Mouse (Mus musculus) ovary, adult 18-20 months (tissue): Measurements from ENCODE around the gene Cdh22.

ENCODE experiments used
- DNase-seq: peaks from one replicate; pipeline ENCODE4 v3.0.0; 2022; ENCODE audit warnings: low spot score, mixed read lengths

Gene Cdh22

DNA sequence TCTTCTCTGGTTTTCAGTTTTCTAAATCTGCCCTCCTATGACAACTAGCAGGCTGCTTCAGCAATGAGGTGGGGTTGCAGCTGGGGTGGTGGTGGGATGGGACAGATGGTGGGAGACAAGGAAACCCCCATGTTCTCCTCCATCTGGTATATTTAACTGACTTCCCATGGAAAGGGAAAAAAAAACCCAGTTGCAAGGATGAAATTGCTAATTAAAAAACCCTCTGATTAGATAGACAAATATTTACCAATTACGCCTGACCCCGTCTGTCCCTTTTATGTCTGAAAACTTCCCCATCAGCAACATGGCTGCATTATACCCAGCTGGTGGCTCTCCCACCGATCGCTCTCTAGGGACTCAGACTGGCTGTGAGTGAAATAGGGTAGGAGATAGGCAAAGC lies 148.0 kb downstream of the Cdh22 start:
- DNase-seq = no peak

DNA sequence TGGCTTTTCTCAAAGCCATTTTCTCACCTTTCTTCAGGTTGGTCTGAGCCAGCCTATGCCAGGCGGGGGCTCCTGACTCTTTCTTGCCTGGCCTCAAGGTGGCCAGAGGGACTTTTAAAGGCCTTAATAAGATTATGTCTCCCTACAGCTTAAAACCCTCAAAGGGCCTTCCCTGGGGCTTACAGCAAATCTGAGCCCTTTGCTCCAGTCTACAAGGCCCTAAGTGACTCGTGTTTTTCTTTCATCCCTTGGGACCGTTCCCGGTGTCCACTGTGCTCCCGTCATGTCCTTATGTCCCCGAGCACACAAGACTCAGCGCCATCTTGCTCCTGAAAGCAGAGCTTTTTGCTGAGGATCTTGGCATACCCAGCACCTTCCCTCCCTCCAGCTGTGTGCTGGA lies 153.4 kb downstream of the Cdh22 start:
- DNase-seq = no peak

DNA sequence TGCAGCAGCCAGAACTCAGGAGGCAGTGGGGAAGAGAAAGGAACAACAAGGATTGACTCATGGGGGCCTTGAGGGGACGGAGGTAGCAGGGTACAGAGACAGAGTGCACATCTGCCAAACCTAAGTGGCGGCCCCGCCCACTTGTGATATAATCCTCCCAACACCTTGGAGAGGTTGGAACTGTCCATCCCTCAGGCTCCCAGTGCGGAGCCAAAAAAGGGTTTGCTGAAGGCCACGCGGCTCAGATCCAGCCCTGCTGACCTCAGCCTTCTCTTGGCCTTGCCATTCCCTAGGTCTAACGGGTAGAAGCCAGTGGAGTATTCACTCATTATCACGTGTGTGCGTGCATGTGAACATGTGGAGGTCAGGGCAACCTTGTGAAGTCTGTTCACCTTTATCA lies 154.0 kb downstream of the Cdh22 start:
- no peak for DNase-seq

DNA sequence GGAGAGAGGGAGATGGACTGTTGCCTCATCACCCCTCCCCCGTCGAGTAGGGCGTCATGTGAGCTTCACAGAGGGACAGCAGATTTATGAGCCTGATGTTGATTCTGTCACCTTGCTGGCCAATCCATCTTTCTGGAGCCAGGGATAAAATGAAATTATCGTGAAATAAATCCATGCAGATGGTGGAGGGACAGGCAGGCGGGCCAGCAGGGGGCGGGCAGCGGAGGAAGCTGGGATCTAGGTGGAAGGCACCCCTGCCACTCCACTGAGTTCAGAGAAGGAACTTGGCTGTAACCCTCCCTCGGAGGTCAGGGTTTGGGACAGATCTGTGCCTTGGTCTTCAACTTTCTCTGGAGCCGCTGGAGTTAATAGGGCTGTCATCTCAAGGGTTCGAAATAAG lies 156.0 kb downstream of the Cdh22 start:
- DNase-seq = no peak

DNA sequence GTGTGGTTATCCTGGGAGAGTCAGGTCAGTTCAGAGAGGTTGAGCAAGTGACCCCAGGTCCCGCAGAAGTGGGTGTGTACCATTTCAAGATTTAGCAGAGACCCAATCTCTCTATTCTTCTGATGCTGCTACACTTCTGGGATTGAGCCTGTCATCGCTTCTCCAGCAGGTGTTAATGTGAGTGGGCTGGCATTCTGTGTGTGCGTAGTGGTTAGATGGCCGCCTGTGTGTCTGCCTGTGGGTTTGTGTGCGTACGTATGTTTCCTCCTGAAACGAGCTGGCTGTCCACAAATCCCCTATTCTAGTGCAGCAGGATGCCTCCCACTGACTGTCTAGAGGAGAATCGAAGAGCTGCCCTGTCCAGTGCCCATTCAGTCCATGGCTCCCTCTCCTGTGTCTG lies 156.6 kb downstream of the Cdh22 start:
- no peak for DNase-seq

DNA sequence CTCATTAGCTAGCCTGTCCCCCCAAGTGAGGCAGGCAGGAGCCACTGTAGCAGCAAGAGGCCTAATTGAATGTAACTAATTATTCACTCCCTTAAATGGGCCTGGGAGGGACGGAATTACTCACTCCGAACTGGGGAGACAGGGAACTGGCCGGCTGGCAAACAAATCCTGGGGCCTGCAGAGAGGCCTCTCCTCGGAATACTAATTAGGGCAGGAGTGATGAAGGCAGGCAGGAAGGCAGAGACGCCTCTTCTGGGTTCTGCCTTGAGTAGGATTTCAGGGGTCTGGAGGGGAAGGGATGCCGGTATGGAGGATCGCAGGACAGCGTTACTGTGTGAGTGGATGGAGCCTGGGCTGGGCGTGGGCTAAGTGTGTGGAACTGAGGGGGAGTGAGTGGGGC lies 157.6 kb downstream of the Cdh22 start:
- no peak for DNase-seq

DNA sequence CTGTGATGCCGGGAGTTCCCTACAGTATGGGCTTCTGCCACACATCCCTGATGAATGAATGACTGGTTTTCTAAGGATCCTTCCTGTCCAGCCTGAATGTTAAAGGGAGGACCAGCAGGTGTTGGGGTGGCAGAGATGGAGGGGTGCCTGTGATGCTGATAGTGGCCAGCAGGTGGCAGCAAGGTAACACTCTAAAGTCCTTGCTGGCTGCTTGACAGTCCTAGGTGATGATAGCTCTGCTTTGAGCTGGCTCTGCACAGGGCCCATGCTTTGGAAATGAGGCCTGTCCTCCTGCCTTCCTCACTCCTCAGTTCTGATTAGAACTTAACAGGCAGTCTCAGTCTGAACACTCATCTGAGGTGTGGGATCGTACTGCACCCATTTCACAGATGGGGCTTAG lies 159.7 kb downstream of the Cdh22 start:
- peak; percentile 20 for DNase-seq

DNA sequence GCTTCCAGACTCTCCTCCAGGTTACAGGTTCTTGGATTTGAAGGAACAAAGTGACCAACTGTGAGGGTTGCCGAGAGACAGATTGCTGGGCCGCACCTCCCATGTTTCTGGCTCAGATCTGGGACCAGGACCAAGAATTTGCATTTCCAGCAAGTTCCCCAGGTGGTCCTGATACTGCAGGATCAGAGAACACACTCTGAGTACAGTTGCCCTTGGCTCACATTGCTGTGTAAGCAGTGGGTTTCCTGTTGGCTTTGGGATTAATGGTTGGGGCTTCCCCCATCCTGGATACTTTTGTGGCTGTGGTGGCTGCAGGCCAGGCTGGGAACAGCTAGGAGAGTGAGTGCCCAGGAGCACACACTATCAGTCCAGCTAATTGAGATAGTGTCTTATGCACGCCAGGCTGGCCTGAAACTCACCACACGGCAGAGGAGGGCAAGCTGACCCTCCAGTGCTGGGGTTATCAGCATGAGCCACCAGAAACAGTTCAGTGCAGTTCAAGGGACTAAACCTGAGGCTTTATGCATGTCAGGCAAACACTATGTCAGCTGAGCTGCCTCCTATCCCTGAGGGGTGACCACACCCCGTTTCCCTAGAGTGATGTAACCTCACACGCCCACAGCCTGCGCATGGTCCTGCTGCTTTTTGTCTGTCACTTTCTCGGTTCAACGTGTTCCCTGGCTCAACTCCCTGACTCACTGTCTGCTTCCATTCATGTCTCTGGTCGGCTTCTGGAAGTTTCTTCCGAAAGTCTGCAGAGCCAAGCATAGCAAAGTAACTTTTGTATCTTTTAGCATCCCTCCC lies 160.4 kb downstream of the Cdh22 start:
- DNase-seq = no peak

DNA sequence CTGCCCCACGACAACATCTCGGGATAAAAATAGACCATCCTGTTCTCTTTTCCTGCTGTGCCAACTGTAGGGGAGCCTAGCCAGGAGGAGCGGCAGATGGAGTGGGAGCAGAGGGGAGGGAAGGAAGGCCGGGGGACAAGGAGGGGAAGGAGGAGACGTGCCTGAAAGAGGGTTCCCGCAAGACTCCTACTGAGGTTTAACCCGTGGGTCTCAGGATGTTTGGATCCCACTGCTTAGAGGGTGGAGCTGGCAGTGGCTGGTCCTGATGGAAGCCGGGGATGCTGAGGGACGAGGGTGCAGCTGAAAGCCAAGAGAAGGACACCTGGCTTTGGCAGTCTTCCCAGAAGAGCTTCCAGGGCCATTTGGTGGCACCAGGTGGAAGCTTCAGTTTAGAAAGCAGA lies 161.3 kb downstream of the Cdh22 start:
- DNase-seq = no peak

DNA sequence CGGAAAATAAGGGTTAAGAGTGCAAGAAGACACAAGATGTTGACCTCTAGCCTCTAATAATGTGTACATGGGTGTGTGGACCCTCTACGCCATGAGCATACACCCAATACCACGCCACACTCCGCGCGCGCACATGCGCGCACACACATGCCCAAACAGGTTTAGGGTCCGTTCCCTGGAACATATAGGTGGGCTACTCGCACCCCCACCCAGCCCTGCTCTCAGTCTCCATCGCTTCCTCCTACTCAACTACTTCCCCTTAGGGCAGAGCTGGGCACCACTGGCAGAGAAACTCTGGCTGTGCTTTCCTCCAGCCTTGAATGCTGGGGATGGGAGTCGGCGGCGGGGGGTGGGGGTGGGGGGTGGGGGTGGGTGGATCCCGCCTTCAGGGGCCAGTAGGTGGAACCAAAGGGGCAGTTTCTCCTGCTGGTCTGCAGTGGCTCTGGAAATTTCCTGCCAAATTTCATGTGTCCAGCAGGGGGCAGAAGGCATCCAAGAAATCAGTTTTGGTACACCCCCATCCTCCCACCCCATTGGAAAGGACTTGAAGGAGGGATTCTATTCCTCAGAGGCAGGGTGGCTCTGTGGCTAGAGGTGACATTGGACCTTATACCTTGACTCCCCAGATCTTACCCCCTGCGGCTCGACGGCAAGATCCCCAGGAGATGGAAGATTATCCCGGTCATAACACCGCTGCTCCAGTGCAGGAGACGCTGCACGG lies 164.4 kb downstream of the Cdh22 start:
- DNase-seq = no peak

DNA sequence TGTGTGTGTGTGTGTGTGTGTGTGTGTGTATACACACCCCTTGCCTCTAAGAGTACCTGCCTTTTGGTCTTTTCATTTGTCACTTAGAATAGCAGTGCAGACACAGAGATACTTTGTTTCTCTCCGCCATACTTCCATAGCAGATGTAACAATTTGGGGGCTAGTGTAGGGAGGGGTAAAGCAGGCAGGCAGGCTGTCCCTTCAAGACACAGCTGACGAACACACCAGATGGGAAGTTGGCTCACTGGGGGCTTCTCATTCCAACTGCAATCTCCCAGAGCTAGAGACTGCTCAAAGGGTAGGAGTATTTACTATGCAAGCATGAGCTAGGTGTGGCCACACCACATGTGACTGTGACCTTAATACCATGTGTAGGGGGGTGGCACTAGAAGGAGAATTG lies 165.8 kb downstream of the Cdh22 start:
- DNase-seq = no peak

DNA sequence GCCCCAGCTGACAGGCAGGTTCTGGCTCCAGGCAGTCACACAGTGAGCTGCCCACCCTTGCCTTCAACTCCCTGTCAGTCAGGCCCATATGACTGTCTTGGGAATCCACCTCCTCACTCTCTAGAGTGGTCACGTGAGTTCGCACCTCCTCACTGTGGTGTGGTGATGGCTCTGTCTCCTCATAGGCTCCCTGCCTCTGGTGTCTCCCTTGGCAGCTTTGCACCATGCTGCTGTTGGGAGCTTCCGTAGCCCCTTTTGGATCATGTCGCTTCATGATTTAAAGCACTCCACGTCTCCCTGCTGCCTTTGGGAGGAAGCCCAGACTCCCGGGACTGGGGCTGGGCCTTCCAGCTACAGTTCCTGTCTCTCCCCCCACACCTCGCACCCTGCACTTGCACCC lies 170.2 kb downstream of the Cdh22 start:
- no peak for DNase-seq

DNA sequence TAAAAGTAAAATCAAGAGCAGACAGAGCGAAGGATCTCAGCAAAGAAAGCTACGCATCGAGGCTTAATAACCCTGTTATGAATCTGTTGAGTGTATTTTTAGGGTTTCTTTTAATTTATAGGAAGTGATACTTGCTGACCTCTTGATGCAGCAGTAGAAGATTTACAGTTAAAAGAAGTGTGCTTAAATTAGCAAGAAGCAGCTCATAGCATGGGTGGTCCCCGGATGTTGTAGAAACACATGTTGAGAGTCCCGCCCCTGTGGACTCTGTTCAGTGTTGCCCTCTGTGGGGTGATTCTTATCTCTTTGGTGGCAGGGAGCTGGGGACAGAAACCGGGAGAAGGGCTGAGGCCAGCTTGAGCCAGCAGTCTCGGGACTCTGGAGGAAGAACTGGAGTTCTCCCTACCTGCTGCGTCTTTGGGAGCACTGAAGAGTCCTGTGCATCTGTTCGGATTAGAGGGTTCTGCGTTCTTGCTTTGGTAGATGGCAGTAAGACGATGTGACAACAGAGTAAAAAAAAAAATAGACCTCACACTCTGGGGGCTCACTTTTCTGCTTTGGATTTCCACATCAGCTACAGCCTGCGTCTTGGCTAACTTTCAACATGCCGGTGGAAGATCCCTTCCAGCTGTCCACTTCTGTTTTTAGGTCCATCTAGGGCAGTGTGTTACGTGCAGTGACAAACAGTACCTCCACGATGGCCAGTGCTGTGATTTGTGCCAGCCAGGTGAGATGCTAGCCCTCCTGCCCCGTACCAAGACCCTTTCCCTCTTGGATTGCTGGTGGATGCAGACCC lies 172.8 kb downstream of the Cdh22 start:
- DNase-seq = no peak
